Mouse (Mus musculus): ENCODE data around the gene Atf5. TPM values are rescaled to one million over a fixed set of nuclear protein-coding genes. Genes with fewer than 3 reads are reported as not detected.

The Atf5 gene
- total and polyA plus RNA-seq, 3 experiments = 13.4 to 82.3 (median 71.1) TPM

DNA sequence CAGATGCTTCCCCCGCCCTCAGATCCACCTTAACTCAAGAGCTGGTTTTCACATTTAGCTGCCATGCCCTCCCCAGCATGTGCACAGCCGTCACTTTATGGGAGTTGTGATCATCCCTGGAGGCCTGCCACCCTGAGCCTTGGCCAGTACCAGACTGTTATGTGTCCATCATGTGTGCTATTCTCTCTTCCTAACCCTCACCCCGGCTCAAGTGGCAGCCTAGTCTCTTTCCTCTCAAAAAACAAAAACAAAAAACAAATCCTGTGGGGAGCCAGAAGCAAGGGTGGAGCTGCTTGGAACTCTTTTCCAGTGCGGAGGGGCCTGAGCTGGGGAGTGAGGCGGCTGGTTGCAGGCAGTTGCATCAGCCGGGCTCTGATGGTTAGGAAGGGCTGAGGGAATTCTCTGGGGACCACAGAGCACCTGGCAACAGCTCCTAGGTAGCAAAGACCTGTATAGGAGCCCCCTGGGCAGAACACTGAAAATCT lies 2.3 kb upstream of the Atf5 start (continued):
- no peak; the same call in 1 of the 2 replicates for TF ChIP-seq CHD1 (IDR thresholded peaks at IDR 0.05; ENCODE audit: low read depth, low read length)
- TF ChIP-seq ELF1 (IDR thresholded peaks at IDR 0.05; ENCODE audit: low read depth, low read length) = peak; percentile 31; the same call in 1 of the 2 replicates
- TF ChIP-seq HCFC1 (IDR thresholded peaks at IDR 0.05; ENCODE audit: low read depth, low read length) = peak; percentile 59
- no peak for TF ChIP-seq SMC3 (IDR thresholded peaks at IDR 0.05; ENCODE audit: low read depth, low read length)
- peak; percentile 66; the same call in 1 of the 2 replicates for TF ChIP-seq UBTF (IDR thresholded peaks at IDR 0.05; ENCODE audit: low read depth, low read length)
- TF ChIP-seq EP300 (IDR thresholded peaks at IDR 0.05; ENCODE audit: low read length) = peak; percentile 55; the same call in 1 of the 2 replicates
- peak; percentile 91 for TF ChIP-seq TCF12 (IDR thresholded peaks at IDR 0.05; ENCODE audit: low read depth, low read length)
- TF ChIP-seq GABPA (IDR thresholded peaks at IDR 0.05; ENCODE audit: insufficient replicate concordance, low read depth, low read length) = no peak
- TF ChIP-seq CHD2 (IDR thresholded peaks at IDR 0.05; ENCODE audit: low read length) = 0 out of 2 replicates have a peak, but pooled peaks have one; percentile 36
- peak; percentile 51 for TF ChIP-seq POLR2A (IDR thresholded peaks at IDR 0.05; ENCODE audit: low read depth, low read length)
- TF ChIP-seq PAX5 (IDR thresholded peaks at IDR 0.05; ENCODE audit: low read length) = no peak

GRCm38 (mm10) chr7:44818164-44818563 lies 1.7 kb upstream of the Atf5 start:
- no peaks in the 10 kb centered on the region for H3K27me3 ChIP-seq (replicated peaks)
- TF ChIP-seq ZNF384 (IDR thresholded peaks at IDR 0.05; ENCODE audit: low read depth, low read length) = peak; percentile 72
- TF ChIP-seq NRF1 (IDR thresholded peaks at IDR 0.05; ENCODE audit: low read depth, low read length) = no peak
- 0 out of 2 replicates have a peak, but pooled peaks have one; percentile 33 for TF ChIP-seq MEF2A (IDR thresholded peaks at IDR 0.05; ENCODE audit: borderline replicate concordance, low read depth, low read length)
- TF ChIP-seq SIN3A (IDR thresholded peaks at IDR 0.05; ENCODE audit: low read length) = 0 out of 2 replicates have a peak, but pooled peaks have one; percentile 68
- peak; percentile 32; the same call in 1 of the 2 replicates for TF ChIP-seq MXI1 (IDR thresholded peaks at IDR 0.05; ENCODE audit: low read depth, low read length)
- TF ChIP-seq USF2 (conservative IDR thresholded peaks at IDR 0.05; ENCODE audit: low read depth, low read length) = no peak
- TF ChIP-seq ELF1 (IDR thresholded peaks at IDR 0.05; ENCODE audit: low read depth, low read length) = 0 out of 2 replicates have a peak, but pooled peaks have one; percentile 20
- no peak for TF ChIP-seq UBTF (IDR thresholded peaks at IDR 0.05; ENCODE audit: low read depth, low read length)
- TF ChIP-seq JUND (conservative IDR thresholded peaks at IDR 0.05; ENCODE audit: low read depth, low read length) = no peak
- TF ChIP-seq KAT2A (IDR thresholded peaks at IDR 0.05; ENCODE audit: insufficient replicate concordance, low read length) = no peak
- no peak for TF ChIP-seq USF1 (IDR thresholded peaks at IDR 0.05; ENCODE audit: low read depth, low read length)
- TF ChIP-seq RAD21 (IDR thresholded peaks at IDR 0.05; ENCODE audit: low read depth, low read length) = no peak; the same call in 1 of the 2 replicates
- peak; percentile 88 for TF ChIP-seq MYC (IDR thresholded peaks at IDR 0.05; ENCODE audit: low read depth, low read length)
- TF ChIP-seq CTCF (conservative IDR thresholded peaks at IDR 0.05 in 1 of 2, IDR thresholded peaks at IDR 0.05 in 1 of 2; ENCODE audit: low read depth in 2 of 2, low read length in 2 of 2) = peak in 1 of 2 experiments; percentile 79; a peak in 2 of 4 replicates
- no peak for TF ChIP-seq E2F4 (IDR thresholded peaks at IDR 0.05; ENCODE audit: insufficient replicate concordance, low read depth, low read length)
- TF ChIP-seq TCF12 (IDR thresholded peaks at IDR 0.05; ENCODE audit: low read depth, low read length) = peak; percentile 13; the same call in 1 of the 2 replicates
- TF ChIP-seq CHD2 (IDR thresholded peaks at IDR 0.05; ENCODE audit: low read length) = no peak
- TF ChIP-seq MAX (IDR thresholded peaks at IDR 0.05; ENCODE audit: low read length) = peak; percentile 68
- TF ChIP-seq MAFK (IDR thresholded peaks at IDR 0.05; ENCODE audit: insufficient replicate concordance, low read length) = no peak
- no peak for TF ChIP-seq ZKSCAN1 (IDR thresholded peaks at IDR 0.05; ENCODE audit: borderline replicate concordance, low read depth, low read length)
- in situ Hi-C loops (cut with MboI; ENCODE audit: low pct_ligation_motif_present, low pct_unique_long_range_greater_than_20kb, low sequenced_read_pairs) (no loop called here), dilution Hi-C loops (cut with MboI; ENCODE audit: extremely low pct_ligation_motif_present, extremely low pct_unique_long_range_greater_than_20kb, low sequenced_read_pairs) (no loop called here)
- H3K4me1 ChIP-seq (ENCODE audit: control insufficient read depth in 1 of 2, insufficient read depth in 2 of 2) = peaks cover 23 to 50% of the 10 kb centered on the region in 2 experiments
- DNase-seq (ENCODE audit: extremely low read depth) = no peak
- H3K4me2 ChIP-seq (ENCODE audit: insufficient read depth, low read depth, poor library complexity, severe bottlenecking) = peak overlapping the region; percentile 95
- H3K79me2 ChIP-seq (replicated peaks; ENCODE audit: control insufficient read depth, extremely low read depth, insufficient read depth, poor library complexity, severe bottlenecking) = peaks cover 80% of the 10 kb centered on the region
- peak overlapping the region; percentile 93 for H3K9ac ChIP-seq (ENCODE audit: insufficient read depth, low read depth)
- H3K9me3 ChIP-seq (replicated peaks; ENCODE audit: low read length) = no peaks in the 10 kb centered on the region
- H3K36me3 ChIP-seq (replicated peaks in 1 of 2; ENCODE audit: control insufficient read depth in 1 of 2, insufficient read depth in 1 of 2, low read length in 1 of 2) = peaks cover 20 to 56% of the 10 kb centered on the region in 2 experiments
- H3K4me3 ChIP-seq (replicated peaks in 1 of 3; ENCODE audit: low read depth in 2 of 3, low read length in 2 of 3, poor library complexity in 1 of 3) = peak overlapping the region; percentile 67 to 89 (median 77)
- peak overlapping the region; percentile 92 for H3K27ac ChIP-seq (ENCODE audit: insufficient read depth, low read depth)

Measured in CH12.LX (cell line).